Mouse (Mus musculus): ENCODE measurements around the gene Eif4g1.

DNA sequence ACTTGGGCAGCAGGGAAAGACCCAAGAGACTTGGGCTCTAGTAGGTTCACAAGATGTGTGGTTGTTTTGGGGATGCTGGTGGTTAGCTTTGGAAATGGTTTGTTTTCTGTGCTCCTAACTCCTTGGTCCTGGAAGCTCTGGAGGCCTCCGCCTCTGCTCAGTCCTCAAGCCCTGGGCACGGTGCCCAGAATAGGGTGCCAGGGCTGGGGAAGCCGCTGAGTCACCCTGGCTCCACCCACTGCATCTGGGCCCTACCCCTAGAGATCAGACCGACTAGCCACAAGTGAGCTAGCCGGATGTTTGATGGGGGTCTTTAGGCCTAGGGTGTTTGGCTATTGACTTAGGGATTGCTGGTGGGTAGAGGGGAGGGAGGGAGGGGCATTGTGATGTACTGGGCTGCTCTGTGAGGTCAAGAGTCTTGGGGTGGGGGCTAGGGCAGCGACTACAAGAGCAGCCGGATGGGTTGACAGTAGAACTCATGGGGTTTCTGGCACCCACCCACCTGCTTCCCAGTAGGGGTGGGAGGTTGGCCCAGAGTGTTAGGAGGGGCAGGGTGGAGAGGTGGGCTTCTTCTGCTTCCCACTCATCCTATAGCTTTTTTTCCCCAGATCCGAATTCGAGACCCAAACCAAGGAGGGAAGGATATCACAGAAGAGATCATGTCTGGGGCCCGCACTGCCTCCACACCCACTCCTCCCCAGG is 10.0 kb downstream of the Eif4g1 start:
- TF ChIP-seq CTCF (IDR thresholded peaks at IDR 0.05; ENCODE audit: low read depth) = no peak
- TF ChIP-seq EP300 (IDR thresholded peaks at IDR 0.05; ENCODE audit: low read depth) = no peak

All from heart, postnatal 0 days (tissue).